Mouse (Mus musculus): Measurements from ENCODE around the gene Rtn2. TPM values are rescaled to one million over a fixed set of nuclear protein-coding genes. Genes with fewer than 3 reads are reported as not detected.
A peak's percentile ranks its signal among the peaks of the same experiment; 100 is the strongest.

Rtn2 gene
- polyA plus RNA-seq, 1 experiment from 2014 or later, result 111 TPM

GRCm38 (mm10) chr7:19284763-19285162, 2.3 kb downstream of the Rtn2 start:
- Histone ChIP-seq H3K9me3 (replicated peaks; ENCODE audit: control insufficient read depth, low read length, poor library complexity, severe bottlenecking) (no peaks in the 10 kb centered on the region), H3K27ac (ENCODE audit: low read length) (no peak overlapping the region), H3K4me3 (ENCODE audit: low read depth, low read length) (no peak overlapping the region), H3K4me2 (ENCODE audit: low read length) (peak overlapping the region; percentile 71), H3K36me3 (ENCODE audit: control insufficient read depth, insufficient read depth, low read length) (peaks cover 4% of the 10 kb centered on the region), H3K4me1 (ENCODE audit: control insufficient read depth, insufficient read depth, low read length) (peaks cover 14% of the 10 kb centered on the region), H3K9ac (ENCODE audit: low read depth, low read length) (no peak overlapping the region), H3K27me3 (ENCODE audit: control insufficient read depth, insufficient read depth, low read depth, low read length) (peaks cover 15% of the 10 kb centered on the region)
- WGBS, result 34% methylated on average over 4 of the region's 4 CpGs
- no peak for ATAC-seq

GRCm38 (mm10) chr7:19290969-19291596, 8.7 kb downstream of the Rtn2 start:
- 7% methylated on average over 20 of the region's 20 CpGs for WGBS
- Histone ChIP-seq H3K27me3 (ENCODE audit: control insufficient read depth, insufficient read depth, low read depth, low read length) (no peaks in the 10 kb centered on the region), H3K9me3 (replicated peaks; ENCODE audit: control insufficient read depth, low read length, poor library complexity, severe bottlenecking) (no peaks in the 10 kb centered on the region), H3K4me2 (ENCODE audit: low read length) (peak overlapping the region; percentile 12; the same call in 1 of the 2 replicates), H3K9ac (ENCODE audit: low read depth, low read length) (0 out of 2 replicates have a peak overlapping the region, but pooled peaks have one; percentile 42), H3K4me3 (ENCODE audit: low read depth, low read length) (peak overlapping the region; percentile 12; the same call in 1 of the 2 replicates), H3K27ac (ENCODE audit: low read length) (no peak overlapping the region), H3K4me1 (ENCODE audit: control insufficient read depth, insufficient read depth, low read length) (peaks cover 7% of the 10 kb centered on the region), H3K36me3 (ENCODE audit: control insufficient read depth, insufficient read depth, low read length) (peaks cover 20% of the 10 kb centered on the region)
- ATAC-seq, result no peak

- Histone ChIP-seq H3K27ac (ENCODE audit: low read length) (0 out of 2 replicates have a peak overlapping the region, but pooled peaks have one; percentile 47), H3K27me3 (ENCODE audit: control insufficient read depth, insufficient read depth, low read depth, low read length) (no peaks in the 10 kb centered on the region), H3K9ac (ENCODE audit: low read depth, low read length) (no peak overlapping the region; the same call in 1 of the 2 replicates), H3K4me2 (ENCODE audit: low read length) (peak overlapping the region; percentile 27; the same call in 1 of the 2 replicates), H3K9me3 (replicated peaks; ENCODE audit: control insufficient read depth, low read length, poor library complexity, severe bottlenecking) (no peaks in the 10 kb centered on the region), H3K36me3 (ENCODE audit: control insufficient read depth, insufficient read depth, low read length) (peaks cover 15% of the 10 kb centered on the region), H3K4me1 (ENCODE audit: control insufficient read depth, insufficient read depth, low read length) (peaks cover 9% of the 10 kb centered on the region), H3K4me3 (ENCODE audit: low read depth, low read length) (no peak overlapping the region)
- ATAC-seq, result peak; percentile 53
- 15% methylated on average over 20 of the region's 22 CpGs for WGBS
Measured at GRCm38 (mm10) chr7:19295503-19296185, 13.2 kb downstream of the Rtn2 start.

GRCm38 (mm10) chr7:19297034-19297433, 14.6 kb downstream of the Rtn2 start:
- 87% methylated on average over 6 of the region's 6 CpGs for WGBS

GRCm38 (mm10) chr7:19297794-19298193, 15.4 kb downstream of the Rtn2 start:
- WGBS, result 92% methylated on average over 5 of the region's 5 CpGs

More at GRCm38 (mm10) chr7:19297034-19297433, 14.6 kb downstream of the Rtn2 start:
- Histone ChIP-seq H3K27me3 (ENCODE audit: control insufficient read depth, insufficient read depth, low read depth, low read length) (no peaks in the 10 kb centered on the region), H3K4me1 (ENCODE audit: control insufficient read depth, insufficient read depth, low read length) (peaks cover 8% of the 10 kb centered on the region), H3K9ac (ENCODE audit: low read depth, low read length) (no peak overlapping the region), H3K4me2 (ENCODE audit: low read length) (no peak overlapping the region), H3K36me3 (ENCODE audit: control insufficient read depth, insufficient read depth, low read length) (peaks cover 15% of the 10 kb centered on the region), H3K9me3 (replicated peaks; ENCODE audit: control insufficient read depth, low read length, poor library complexity, severe bottlenecking) (no peaks in the 10 kb centered on the region), H3K27ac (ENCODE audit: low read length) (no peak overlapping the region), H3K4me3 (ENCODE audit: low read depth, low read length) (no peak overlapping the region)
- ATAC-seq, result no peak

GRCm38 (mm10) chr7:19299194-19299593, 16.8 kb downstream of the Rtn2 start:
- no peak for ATAC-seq
- Histone ChIP-seq H3K27me3 (ENCODE audit: control insufficient read depth, insufficient read depth, low read depth, low read length) (peaks cover 12% of the 10 kb centered on the region), H3K4me1 (ENCODE audit: control insufficient read depth, insufficient read depth, low read length) (peaks cover 20% of the 10 kb centered on the region), H3K9ac (ENCODE audit: low read depth, low read length) (no peak overlapping the region), H3K4me3 (ENCODE audit: low read depth, low read length) (no peak overlapping the region), H3K27ac (ENCODE audit: low read length) (no peak overlapping the region), H3K36me3 (ENCODE audit: control insufficient read depth, insufficient read depth, low read length) (peaks cover 6% of the 10 kb centered on the region), H3K4me2 (ENCODE audit: low read length) (no peak overlapping the region), H3K9me3 (replicated peaks; ENCODE audit: control insufficient read depth, low read length, poor library complexity, severe bottlenecking) (no peaks in the 10 kb centered on the region)
- 25% methylated on average over 3 of the region's 3 CpGs for WGBS

More at GRCm38 (mm10) chr7:19297794-19298193, 15.4 kb downstream of the Rtn2 start:
- ATAC-seq, result no peak
- Histone ChIP-seq H3K27ac (ENCODE audit: low read length) (no peak overlapping the region), H3K4me3 (ENCODE audit: low read depth, low read length) (no peak overlapping the region), H3K9ac (ENCODE audit: low read depth, low read length) (no peak overlapping the region), H3K36me3 (ENCODE audit: control insufficient read depth, insufficient read depth, low read length) (peaks cover 14% of the 10 kb centered on the region), H3K4me2 (ENCODE audit: low read length) (no peak overlapping the region), H3K4me1 (ENCODE audit: control insufficient read depth, insufficient read depth, low read length) (peaks cover 13% of the 10 kb centered on the region), H3K9me3 (replicated peaks; ENCODE audit: control insufficient read depth, low read length, poor library complexity, severe bottlenecking) (no peaks in the 10 kb centered on the region), H3K27me3 (ENCODE audit: control insufficient read depth, insufficient read depth, low read depth, low read length) (peaks cover under 1% of the 10 kb centered on the region)

GRCm38 (mm10) chr7:19300501-19301421, 18.3 kb downstream of the Rtn2 start:
- H3K4me3 ChIP-seq (ENCODE audit: low read depth, low read length), result peak overlapping the region; percentile 49
- peak overlapping the region; percentile 56 for H3K4me2 ChIP-seq (ENCODE audit: low read length)
- peaks cover 26% of the 10 kb centered on the region for H3K4me1 ChIP-seq (ENCODE audit: control insufficient read depth, insufficient read depth, low read length)
- under 1% methylated on average over 29 of the region's 29 CpGs for WGBS
- H3K36me3 ChIP-seq (ENCODE audit: control insufficient read depth, insufficient read depth, low read length), result no peaks in the 10 kb centered on the region
- H3K27ac ChIP-seq (ENCODE audit: low read length), result no peak overlapping the region
- H3K9me3 ChIP-seq (replicated peaks; ENCODE audit: control insufficient read depth, low read length, poor library complexity, severe bottlenecking), result no peaks in the 10 kb centered on the region
- ATAC-seq, result peak; percentile 86
- H3K27me3 ChIP-seq (ENCODE audit: control insufficient read depth, insufficient read depth, low read depth, low read length), result peaks cover 22% of the 10 kb centered on the region
- peak overlapping the region; percentile 52 for H3K9ac ChIP-seq (ENCODE audit: low read depth, low read length)

- H3K9me3 ChIP-seq (replicated peaks; ENCODE audit: control insufficient read depth, low read length, poor library complexity, severe bottlenecking), result no peaks in the 10 kb centered on the region
- ATAC-seq, result peak; percentile 34
- peak overlapping the region; percentile 37 for H3K4me3 ChIP-seq (ENCODE audit: low read depth, low read length)
- H3K27ac ChIP-seq (ENCODE audit: low read length), result no peak overlapping the region
- peak overlapping the region; percentile 56 for H3K4me2 ChIP-seq (ENCODE audit: low read length)
- no peaks in the 10 kb centered on the region for H3K36me3 ChIP-seq (ENCODE audit: control insufficient read depth, insufficient read depth, low read length)
- peaks cover 31% of the 10 kb centered on the region for H3K27me3 ChIP-seq (ENCODE audit: control insufficient read depth, insufficient read depth, low read depth, low read length)
- 7% methylated on average over 16 of the region's 16 CpGs for WGBS
- H3K4me1 ChIP-seq (ENCODE audit: control insufficient read depth, insufficient read depth, low read length), result peaks cover 26% of the 10 kb centered on the region
- H3K9ac ChIP-seq (ENCODE audit: low read depth, low read length), result peak overlapping the region; percentile 52
Measured at GRCm38 (mm10) chr7:19301461-19302263, 19.2 kb downstream of the Rtn2 start.
